In the genomic region with DNA sequence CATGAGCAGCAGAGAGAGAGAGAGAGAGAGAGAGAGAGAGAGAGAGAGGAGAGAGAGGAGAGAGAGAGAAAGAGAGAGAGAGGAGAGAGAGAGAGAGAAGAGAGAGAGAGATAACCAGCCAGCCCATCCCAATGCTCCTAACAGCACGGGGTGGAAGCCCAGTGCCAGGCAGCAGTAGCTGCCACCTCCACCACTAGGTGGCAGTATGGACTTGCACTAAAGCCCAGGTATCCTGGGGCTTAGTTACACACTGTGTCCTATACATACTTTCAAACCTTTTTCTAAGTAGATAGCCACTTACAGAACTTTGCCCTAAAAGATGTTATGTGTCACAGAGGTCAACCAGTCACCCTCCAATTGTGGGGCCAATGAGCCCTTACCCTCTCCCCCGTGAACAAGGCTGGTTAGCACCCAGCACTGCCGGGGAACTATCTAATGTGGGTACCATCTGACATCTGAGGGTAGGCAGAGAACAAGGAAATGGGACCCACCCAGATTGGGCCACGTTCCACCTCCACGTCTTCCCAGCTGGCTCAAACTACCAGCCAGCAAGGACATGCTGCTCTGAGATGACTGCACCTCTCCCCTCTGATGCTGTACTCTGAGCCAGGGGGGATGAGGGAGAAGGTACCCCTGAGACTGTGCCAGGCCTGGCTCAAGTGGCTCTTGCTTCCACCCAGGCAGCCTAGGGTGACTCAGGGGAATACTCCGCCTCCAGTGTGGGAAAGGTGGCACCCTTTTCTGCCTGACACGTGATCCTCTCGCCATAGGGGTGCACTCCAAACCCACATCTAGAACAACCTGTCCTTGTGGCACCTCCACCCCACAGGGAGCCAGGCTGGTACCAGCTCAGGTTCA, we compare ENCODE assay signal across 8 mouse cellular contexts. TPM values are rescaled to one million over a fixed set of nuclear protein-coding genes. Genes with fewer than 3 reads are reported as not detected.
DNase-seq lines count a peak whose midpoint lies in the region; ATAC-seq and TF ChIP-seq lines count a peak whose summit lies in the region.

No protein-coding gene starts in this region.

- no peak overlapping the region for H3K4me2 ChIP-seq in limb, embryonic 14.5 days (replicated peaks; ENCODE audit: low read depth, low read length, severe bottlenecking)
- H3K4me2 ChIP-seq in midbrain, embryonic 16.5 days (ENCODE audit: low read length), result no peak overlapping the region

- peak; percentile 67 for ATAC-seq in granulocyte monocyte progenitor cell, adult 5-6 weeks (replicated peaks; ENCODE audit: poor library complexity, severe bottlenecking)
- ATAC-seq in limb, embryonic 14.5 days (ENCODE audit: low FRiP score, low read depth), result peak; percentile 81
- ATAC-seq in midbrain, embryonic 16.5 days, result no peak; the same call in 1 of the 2 replicates

- H3K4me1 ChIP-seq in kidney, adult 2 months (ENCODE audit: control insufficient read depth, insufficient read depth, low read length), result no peaks in the 10 kb centered on the region
- H3K4me1 ChIP-seq in limb, embryonic 14.5 days (ENCODE audit: control insufficient read depth, insufficient read depth, low read length), result peaks cover 5% of the 10 kb centered on the region; the same call in 1 of the 2 replicates
- peaks cover 23% of the 10 kb centered on the region for H3K4me1 ChIP-seq in midbrain, embryonic 16.5 days (ENCODE audit: control insufficient read depth, insufficient read depth, low read length)

- no peak overlapping the region for H3K27ac ChIP-seq in kidney, adult 2 months (ENCODE audit: insufficient read depth, low read depth, low read length)
- no peak overlapping the region for H3K27ac ChIP-seq in limb, embryonic 14.5 days (replicated peaks; ENCODE audit: low read depth, low read length)
- H3K27ac ChIP-seq in midbrain, embryonic 16.5 days (ENCODE audit: low read length), result no peak overlapping the region

- H3K9ac ChIP-seq in limb, embryonic 14.5 days (ENCODE audit: low read depth, low read length, severe bottlenecking), result no peak overlapping the region
- H3K9ac ChIP-seq in midbrain, embryonic 16.5 days (ENCODE audit: low read depth, low read length), result peak overlapping the region; percentile 35; the same call in 1 of the 2 replicates

- DNase-seq in 3134 (ENCODE audit: extremely low read depth, insufficient read length, low spot score), result peak; percentile 52
- peak; percentile 92 for DNase-seq in adipocyte (ENCODE audit: low spot score)
- DNase-seq in embryo, embryonic 11 days, result peak; percentile 94
- peak; percentile 85 for DNase-seq in kidney, adult 2 months
- peak; percentile 93 for DNase-seq in limb, embryonic 14.5 days (ENCODE audit: low spot score)
- DNase-seq in spleen, postnatal 36 days (ENCODE audit: low spot score in 2 of 2), result peak; percentile 76 to 81

- 61% methylated on average over 8 of the region's 8 CpGs for WGBS in kidney, adult 2 months
- 67% methylated on average over 8 of the region's 8 CpGs for WGBS in limb, embryonic 14.5 days
- WGBS in midbrain, embryonic 16.5 days, result 73% methylated on average over 8 of the region's 8 CpGs

- H3K4me3 ChIP-seq in kidney, adult 2 months (ENCODE audit: insufficient read depth, low read depth, low read length), result no peak overlapping the region
- H3K4me3 ChIP-seq in limb, embryonic 14.5 days (replicated peaks; ENCODE audit: low read length), result no peak overlapping the region
- no peak overlapping the region for H3K4me3 ChIP-seq in midbrain, embryonic 16.5 days (ENCODE audit: low read depth, low read length)

- no peaks in the 10 kb centered on the region for H3K27me3 ChIP-seq in kidney, adult 2 months (replicated peaks; ENCODE audit: control insufficient read depth, insufficient read depth, low read length)
- H3K27me3 ChIP-seq in limb, embryonic 14.5 days (ENCODE audit: control insufficient read depth, insufficient read depth, low read length), result no peaks in the 10 kb centered on the region
- H3K27me3 ChIP-seq in midbrain, embryonic 16.5 days (ENCODE audit: control insufficient read depth, insufficient read depth, low read depth, low read length), result no peaks in the 10 kb centered on the region

- peak; percentile 96 for TF ChIP-seq CTCF in kidney, adult 2 months (conservative IDR thresholded peaks at IDR 0.05; ENCODE audit: insufficient read depth, insufficient read length, low read depth, low read length)

- TF ChIP-seq POLR2A in kidney, adult 2 months (IDR thresholded peaks at IDR 0.05; ENCODE audit: low read depth, low read length), result no peak
- no peak for TF ChIP-seq POLR2A in limb, embryonic 14.5 days (IDR thresholded peaks at IDR 0.05; ENCODE audit: borderline replicate concordance, extremely low read depth, insufficient read depth, insufficient read length)

- no peaks in the 10 kb centered on the region for H3K9me3 ChIP-seq in limb, embryonic 14.5 days (ENCODE audit: control insufficient read depth, low read length)
- H3K9me3 ChIP-seq in midbrain, embryonic 16.5 days (replicated peaks; ENCODE audit: control insufficient read depth, low read length, poor library complexity, severe bottlenecking), result no peaks in the 10 kb centered on the region

- no peaks in the 10 kb centered on the region for H3K36me3 ChIP-seq in kidney, adult 2 months (ENCODE audit: control insufficient read depth, insufficient read depth, low read length)
- H3K36me3 ChIP-seq in limb, embryonic 14.5 days (ENCODE audit: control insufficient read depth, insufficient read depth, low read length), result peaks cover 47% of the 10 kb centered on the region
- peaks cover 11% of the 10 kb centered on the region; the same call in 1 of the 2 replicates for H3K36me3 ChIP-seq in midbrain, embryonic 16.5 days (ENCODE audit: control insufficient read depth, insufficient read depth, low read length)

RNA-seq across cellular contexts. Expression of a gene that starts 15.7 kb away (rescaled TPM):
- total RNA-seq in granulocyte monocyte progenitor cell, adult 5-6 weeks (2014; fragmentation: Nextera tagmentation), result 4.0 and 4.1 TPM in 2 replicates
- 1.7 and 2.4 TPM in 2 replicates for total RNA-seq in granulocyte monocyte progenitor cell, adult 5-6 weeks (2017)
- polyA plus RNA-seq in kidney, adult 2 months (2012; rRNA removed), result 11.5 and 17.2 TPM in 2 replicates
- polyA plus RNA-seq in limb, embryonic 14.5 days (2012; rRNA removed), result 12.5 and 21.1 TPM in 2 replicates
- 9.4 and 10.2 TPM in 2 replicates for polyA plus RNA-seq in limb, embryonic 14.5 days (2014; fragmentation: Nextera tagmentation; extraction: Ambion mirVana)
- 29.9 and 35.1 TPM in 2 replicates for polyA plus RNA-seq in midbrain, embryonic 16.5 days (2015; fragmentation: Nextera tagmentation; extraction: Ambion mirVana)

RNA-seq across cellular contexts. Expression of a gene that starts 27.0 kb away (rescaled TPM):
- total RNA-seq in granulocyte monocyte progenitor cell, adult 5-6 weeks (2014; fragmentation: Nextera tagmentation), result 2,571 and 3,677 TPM in 2 replicates
- 2,475 and 4,369 TPM in 2 replicates for total RNA-seq in granulocyte monocyte progenitor cell, adult 5-6 weeks (2017)
- 2,111 and 2,511 TPM in 2 replicates for polyA plus RNA-seq in kidney, adult 2 months (2012; rRNA removed)
- 2,733 and 3,354 TPM in 2 replicates for polyA plus RNA-seq in limb, embryonic 14.5 days (2012; rRNA removed)
- 14,101 and 14,367 TPM in 2 replicates for polyA plus RNA-seq in limb, embryonic 14.5 days (2014; fragmentation: Nextera tagmentation; extraction: Ambion mirVana)
- 13,967 and 14,266 TPM in 2 replicates for polyA plus RNA-seq in midbrain, embryonic 16.5 days (2015; fragmentation: Nextera tagmentation; extraction: Ambion mirVana)
